Mouse (Mus musculus): ENCODE measurements around the gene Usp7. TPM values are rescaled to one million over a fixed set of nuclear protein-coding genes. Genes with fewer than 3 reads are reported as not detected.
"Not testable (repeated sequence)": the region's sequence is repeated elsewhere in the genome, so short reads cannot be mapped to it uniquely, and the experiment has no call there.

Gene Usp7
- total RNA-seq, 1 experiment from 2014 or later = 178 TPM

DNA sequence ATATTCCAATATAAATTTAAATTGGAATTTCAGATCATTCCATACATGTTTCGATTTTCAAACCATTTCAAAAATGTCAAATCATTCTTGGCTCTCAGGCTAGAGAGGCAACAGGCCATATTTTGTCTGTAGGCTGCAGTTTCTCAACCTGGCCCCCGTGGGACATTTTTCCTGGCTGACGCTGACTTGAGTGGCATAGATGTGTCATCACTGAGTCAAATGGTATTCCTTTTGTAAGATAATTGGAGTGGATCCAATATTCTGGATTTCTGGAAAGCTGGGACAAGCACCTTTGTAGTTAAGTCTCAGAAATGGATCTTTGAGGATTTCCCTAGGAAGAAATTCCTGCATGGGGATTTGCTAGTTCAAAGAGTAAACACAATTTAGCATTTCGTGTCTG lies 1.2 kb downstream of the Usp7 start:
- ATAC-seq (replicated peaks; ENCODE audit: insufficient number of reproducible peaks, low FRiP score, low TSS enrichment, poor library complexity, severe bottlenecking) = no peak

DNA sequence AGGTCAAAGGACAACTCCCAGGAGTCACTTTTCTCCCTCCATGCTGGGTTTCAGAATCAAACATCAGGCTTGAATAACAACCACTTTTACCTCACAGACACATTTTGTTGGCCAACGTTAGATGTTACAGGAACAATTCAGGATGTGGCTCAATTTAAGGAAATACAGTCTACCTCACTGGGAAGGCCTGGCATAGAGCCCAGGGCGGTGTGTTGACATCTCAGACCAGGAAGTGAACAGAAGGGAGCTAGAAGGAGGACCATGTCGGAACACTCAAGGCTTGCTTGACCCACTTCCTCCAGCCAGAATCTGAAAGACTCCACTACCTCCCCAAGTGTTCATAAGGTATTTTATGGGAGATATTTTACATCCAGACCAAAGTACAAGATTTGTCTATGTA lies 7.4 kb downstream of the Usp7 start:
- no peak for ATAC-seq (replicated peaks; ENCODE audit: insufficient number of reproducible peaks, low FRiP score, low TSS enrichment, poor library complexity, severe bottlenecking)

DNA sequence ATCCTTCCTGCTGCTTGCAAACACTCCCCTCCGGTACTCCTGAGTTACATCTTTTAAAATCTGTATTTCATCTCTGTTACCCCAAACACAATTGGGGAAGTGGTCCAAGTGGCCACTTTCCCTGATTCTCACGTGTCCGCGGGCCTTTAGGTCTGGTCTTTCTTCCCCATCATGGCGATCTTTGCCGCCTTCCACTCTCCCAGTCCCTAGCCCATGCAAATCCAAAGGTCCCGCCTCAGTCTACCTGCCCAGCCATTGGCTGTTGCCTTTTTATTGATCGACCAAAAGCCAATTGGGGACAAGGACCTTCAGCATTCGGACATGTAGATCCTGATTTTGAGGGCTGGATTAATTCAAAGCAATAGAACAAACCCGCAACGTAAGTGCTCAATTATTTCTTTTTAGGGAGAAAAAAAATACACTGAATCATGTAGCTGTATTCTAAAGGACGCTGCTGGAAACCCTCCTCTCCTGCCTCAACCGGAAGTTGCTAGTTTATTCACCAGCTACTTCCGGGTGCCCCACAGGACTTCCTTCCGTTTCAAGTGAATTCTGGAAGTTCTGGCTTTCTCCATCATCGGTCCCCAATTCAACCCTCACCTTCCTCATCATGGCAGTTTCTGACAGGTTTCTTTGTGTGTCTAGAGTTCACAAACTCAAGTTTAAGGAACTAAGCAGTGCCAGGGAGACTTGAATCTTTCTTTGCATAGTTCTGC lies 8.8 kb downstream of the Usp7 start:
- ATAC-seq (replicated peaks; ENCODE audit: insufficient number of reproducible peaks, low FRiP score, low TSS enrichment, poor library complexity, severe bottlenecking) = no peak

DNA sequence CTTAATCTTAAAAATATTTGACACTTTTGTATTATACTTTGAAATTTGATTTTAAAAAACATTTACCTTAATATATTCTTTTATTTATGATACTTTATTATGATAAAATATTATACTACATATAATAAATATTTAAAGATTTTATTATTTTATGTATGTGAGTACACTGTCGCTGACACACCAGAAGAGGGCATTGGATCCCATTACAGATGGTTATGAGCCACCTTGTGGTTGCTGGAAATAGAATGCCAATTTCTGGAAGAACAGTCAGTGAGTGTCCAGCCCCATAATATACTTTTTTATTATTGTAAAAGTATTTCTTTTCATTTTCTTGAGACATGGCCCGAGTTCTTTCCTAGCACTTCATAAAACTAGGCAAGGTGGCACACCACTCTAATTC lies 10.4 kb downstream of the Usp7 start:
- ATAC-seq (replicated peaks; ENCODE audit: insufficient number of reproducible peaks, low FRiP score, low TSS enrichment, poor library complexity, severe bottlenecking) = no peak

DNA sequence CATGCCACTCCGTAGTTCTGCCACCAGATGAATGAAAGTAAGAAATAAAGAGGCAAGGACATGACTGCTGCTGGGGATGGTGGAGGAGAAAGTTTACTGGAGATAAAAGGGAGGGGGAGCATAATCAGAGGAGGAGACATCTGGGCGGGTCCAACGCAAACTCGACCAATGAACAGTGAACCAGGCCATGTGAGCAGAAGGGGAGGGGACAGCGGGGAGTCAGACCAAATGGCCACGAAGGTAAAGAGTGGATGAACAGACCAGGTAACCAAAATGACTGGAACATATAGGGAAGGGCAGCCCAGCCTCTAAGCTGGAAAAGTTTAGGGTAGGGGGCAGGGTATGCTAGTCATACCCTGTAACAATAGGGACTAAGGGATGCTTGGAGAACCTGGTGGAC lies 10.9 kb downstream of the Usp7 start:
- no peak for ATAC-seq (replicated peaks; ENCODE audit: insufficient number of reproducible peaks, low FRiP score, low TSS enrichment, poor library complexity, severe bottlenecking)

DNA sequence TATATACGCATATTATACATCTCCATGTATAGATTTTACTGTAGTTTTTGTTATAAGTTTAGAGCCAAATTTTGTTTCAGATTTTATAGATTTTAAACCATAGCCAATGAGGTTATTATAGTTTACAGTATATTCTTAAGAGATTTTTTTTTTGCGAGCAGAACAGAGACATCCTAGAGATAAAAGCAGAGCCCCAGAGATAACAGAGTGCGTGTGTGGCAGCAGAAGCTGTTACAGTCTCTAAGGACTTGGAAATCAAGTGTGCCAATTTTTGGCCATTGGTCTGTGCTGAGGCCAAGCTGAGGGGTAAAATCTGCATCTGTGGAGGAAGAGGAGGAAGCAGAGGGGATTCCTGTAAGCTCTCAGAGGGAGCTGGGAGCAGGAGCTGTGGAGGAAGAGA lies 11.9 kb downstream of the Usp7 start:
- ATAC-seq (replicated peaks; ENCODE audit: insufficient number of reproducible peaks, low FRiP score, low TSS enrichment, poor library complexity, severe bottlenecking) = no peak

DNA sequence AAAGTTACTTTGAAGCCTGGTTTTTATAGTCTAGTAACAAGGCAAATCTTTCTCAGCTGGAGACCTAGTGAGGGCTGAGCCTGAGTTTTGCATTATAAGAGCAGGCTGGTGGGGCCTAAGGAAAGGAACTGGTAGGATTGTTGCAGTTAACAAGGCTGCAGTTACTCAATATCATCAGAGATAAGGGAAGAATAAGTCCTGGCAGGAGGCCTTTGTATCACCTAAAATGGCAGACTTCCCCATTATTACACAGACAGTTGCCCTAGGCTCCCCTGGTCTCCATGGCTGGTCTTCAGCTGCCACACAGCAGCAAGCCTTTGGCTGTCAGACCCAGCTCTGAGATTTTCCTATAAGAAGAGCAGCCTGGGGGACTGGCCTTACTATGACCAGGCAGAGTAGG lies 13.4 kb downstream of the Usp7 start:
- no peak for ATAC-seq (replicated peaks; ENCODE audit: insufficient number of reproducible peaks, low FRiP score, low TSS enrichment, poor library complexity, severe bottlenecking)

DNA sequence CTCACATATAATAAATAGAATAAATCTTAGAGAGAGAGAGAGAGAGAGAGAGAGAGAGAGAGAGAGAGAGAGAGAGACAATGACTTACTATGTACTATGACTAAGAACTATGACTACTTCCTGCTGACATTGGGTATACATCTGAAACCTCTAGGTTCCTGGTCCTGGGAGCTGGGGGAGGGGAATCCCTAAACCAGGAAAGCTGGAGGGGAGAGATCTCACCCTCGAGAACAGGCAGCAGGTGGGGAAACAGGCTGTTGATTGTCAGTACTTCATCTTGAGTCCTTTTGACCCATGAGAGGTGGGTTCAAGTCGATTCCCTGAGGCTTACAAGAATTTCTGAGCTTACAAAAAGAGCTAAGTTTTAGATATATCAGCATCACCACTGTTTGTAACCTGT lies 14.9 kb downstream of the Usp7 start:
- no peak for ATAC-seq (replicated peaks; ENCODE audit: insufficient number of reproducible peaks, low FRiP score, low TSS enrichment, poor library complexity, severe bottlenecking)

DNA sequence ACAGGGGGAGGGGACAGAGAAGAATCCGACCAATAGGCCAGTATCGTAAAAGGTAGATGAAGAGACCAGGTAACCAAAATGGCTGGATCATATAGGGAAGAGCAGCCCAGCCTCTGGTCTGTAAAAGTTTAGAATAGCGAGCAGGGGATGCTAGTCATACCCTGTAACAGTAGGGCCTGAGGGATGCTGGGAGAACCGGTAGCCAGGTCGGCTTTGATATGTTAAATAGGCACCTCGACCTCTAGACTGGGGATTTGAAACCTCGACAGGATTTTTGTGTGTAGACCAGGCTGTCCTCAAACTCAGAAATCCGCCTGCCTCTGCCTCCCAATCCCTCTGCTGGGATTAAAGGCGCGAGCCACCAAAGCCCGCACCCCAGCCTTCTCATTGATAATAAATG lies 15.5 kb downstream of the Usp7 start:
- no peak for ATAC-seq (replicated peaks; ENCODE audit: insufficient number of reproducible peaks, low FRiP score, low TSS enrichment, poor library complexity, severe bottlenecking)

DNA sequence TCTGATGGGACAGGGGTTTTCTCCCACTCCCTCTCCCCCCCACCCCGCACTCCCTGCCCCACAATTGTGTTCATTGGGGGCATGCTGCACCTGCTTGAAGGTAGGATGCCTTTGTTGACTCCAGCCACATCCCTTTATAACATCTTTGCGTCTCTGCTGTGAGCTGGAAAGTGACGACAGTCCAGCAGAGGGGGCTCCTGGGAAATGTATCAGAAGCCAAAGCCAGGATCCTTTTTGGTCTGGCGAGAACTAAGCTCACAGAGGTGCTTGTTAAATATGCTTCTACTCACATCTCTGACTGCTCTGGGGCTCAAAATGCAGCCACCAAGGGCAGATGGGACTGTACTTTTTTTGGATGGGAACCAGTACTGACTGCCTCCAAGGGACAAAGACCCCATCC lies 21.0 kb downstream of the Usp7 start:
- ATAC-seq (replicated peaks; ENCODE audit: insufficient number of reproducible peaks, low FRiP score, low TSS enrichment, poor library complexity, severe bottlenecking) = no peak

DNA sequence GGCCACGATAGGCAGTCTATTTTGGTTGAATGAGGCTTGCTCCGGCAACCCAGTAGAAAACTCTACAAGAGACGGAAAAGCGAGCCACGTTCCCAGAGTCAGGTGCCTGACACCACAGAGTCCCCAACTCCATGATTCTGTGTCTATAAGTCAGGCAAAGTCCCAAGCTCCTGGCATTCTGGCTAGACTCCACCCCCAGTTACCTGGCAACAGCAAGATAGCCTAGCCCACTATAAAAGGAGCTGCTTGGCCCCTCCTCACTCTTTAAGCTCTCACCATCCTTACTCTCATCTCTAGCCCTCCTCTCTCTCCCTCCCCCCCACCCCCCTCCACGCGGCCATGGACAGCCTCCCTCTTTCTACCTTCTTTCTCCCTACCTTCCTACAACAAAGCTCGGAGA lies 21.8 kb downstream of the Usp7 start:
- not testable (repeated sequence) for ATAC-seq (replicated peaks; ENCODE audit: insufficient number of reproducible peaks, low FRiP score, low TSS enrichment, poor library complexity, severe bottlenecking)

DNA sequence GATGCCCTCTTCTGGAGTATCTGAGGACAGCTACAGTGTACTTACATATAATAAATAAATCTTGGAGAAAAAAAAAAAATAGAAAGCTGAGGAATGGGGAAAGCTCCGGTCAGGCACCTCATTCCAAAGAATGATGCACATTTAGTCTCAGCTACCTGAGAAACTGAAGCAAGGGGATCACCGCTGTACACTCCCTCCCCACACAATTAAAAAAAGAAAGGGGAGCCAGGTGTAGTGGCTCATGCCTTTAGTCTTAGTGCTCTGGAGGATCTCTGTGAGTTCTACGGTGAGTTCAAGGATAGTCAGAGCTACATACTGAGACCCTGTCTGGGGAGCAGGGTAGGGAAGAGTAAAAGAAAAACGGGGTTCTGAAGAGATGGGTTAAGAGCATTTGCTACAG lies 22.6 kb downstream of the Usp7 start:
- no peak for ATAC-seq (replicated peaks; ENCODE audit: insufficient number of reproducible peaks, low FRiP score, low TSS enrichment, poor library complexity, severe bottlenecking)

DNA sequence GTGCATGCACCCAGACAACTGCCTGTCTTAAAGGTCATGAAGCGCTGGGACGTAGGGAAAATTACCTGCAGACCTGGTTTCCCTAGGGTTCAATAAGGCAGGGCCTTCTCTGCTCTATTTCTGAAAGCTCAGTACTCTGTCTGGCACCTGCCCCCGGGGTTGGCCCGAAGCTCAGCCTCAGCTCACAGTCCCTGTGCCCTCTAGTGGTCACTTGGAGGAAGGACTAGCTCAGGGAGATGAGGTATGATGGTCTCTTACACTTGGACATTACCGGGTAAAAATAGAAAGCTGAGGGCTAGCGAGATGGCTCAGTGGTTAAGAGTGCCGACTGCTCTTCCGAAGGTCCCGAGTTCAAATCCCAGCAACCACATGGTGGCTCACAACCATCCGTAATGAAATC lies 23.0 kb downstream of the Usp7 start:
- peak; percentile 93 for ATAC-seq (replicated peaks; ENCODE audit: insufficient number of reproducible peaks, low FRiP score, low TSS enrichment, poor library complexity, severe bottlenecking)

DNA sequence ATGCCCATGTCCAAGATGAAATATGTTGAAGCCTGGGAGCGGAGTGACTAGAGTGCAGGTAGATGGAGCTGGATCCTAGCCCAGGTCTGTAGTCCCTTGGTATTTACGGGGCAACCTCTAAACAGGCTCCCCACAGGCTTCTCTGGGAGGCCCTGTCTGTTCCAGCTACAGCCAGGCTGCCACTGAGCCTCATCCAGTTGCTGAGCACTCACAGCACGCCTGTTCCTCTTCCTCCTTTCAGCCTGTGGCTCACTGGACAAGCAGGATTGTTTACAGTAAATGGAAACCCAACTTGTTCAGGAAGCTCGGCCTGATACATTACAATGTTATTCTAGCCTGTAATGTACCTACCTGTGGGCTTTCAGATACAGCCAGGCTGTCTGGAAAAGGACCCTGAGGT lies 23.5 kb downstream of the Usp7 start:
- ATAC-seq (replicated peaks; ENCODE audit: insufficient number of reproducible peaks, low FRiP score, low TSS enrichment, poor library complexity, severe bottlenecking) = peak; percentile 15; the same call in 1 of the 2 replicates

DNA sequence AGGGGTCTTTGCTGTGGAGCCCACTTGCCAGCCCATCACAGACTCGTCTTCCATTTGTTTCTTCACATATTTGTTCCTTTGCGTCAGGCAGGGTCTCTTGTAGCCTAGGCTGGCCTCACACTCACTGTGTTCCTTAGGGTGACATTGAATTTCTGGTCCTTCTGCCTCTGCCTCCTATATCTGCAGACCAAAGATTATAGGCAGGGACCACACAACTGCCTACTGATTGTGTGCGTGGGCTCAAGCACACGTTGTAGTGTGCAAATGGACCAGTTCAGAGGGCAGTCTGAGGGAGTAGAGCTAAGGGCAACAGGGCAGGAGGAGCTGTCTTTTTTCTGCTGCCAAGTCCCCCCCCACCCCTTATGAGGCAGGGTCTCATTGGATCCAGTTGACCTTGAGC lies 24.0 kb downstream of the Usp7 start:
- ATAC-seq (replicated peaks; ENCODE audit: insufficient number of reproducible peaks, low FRiP score, low TSS enrichment, poor library complexity, severe bottlenecking) = no peak

DNA sequence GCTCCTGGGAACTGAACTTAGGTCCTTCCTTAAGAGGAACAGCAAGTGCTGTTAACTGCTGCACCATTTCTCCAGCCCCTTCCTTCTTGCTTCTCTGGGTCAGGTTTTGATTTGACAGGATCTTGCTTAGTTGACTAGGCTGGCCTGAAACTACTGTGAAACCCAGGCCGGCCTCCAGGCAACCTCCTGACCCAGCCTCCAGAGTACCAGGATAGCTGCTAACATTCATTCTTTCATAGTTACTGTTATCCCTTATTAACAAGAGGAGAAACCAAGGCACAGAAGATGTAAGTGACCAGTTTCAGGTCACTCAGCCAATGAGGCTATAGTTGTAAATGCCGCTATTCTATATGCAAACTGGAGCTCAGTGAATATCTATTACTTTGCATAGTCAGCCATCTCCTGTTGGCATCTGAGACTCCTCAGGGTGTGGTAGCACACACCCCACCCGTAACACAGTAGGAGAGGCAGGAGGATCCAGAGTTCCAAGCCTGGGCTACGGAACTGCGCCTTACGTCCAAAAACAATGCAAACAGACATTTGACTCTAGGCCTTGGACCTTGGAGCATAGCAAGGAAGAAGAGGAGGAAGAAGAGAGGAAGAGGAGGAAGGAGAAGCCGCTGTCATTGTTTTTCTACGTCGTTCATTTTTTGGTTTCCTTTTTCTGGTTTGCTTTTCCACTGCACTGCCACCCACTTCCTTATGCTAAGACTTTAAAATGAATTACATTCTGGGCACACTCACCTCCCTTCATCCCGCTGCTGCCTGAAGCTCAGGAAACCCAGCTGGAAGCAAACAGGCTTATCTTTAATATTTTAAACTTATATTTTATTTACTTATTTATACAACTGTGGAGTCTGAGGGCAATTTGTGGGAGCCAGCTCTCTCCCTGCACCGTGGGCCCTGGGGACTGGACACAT lies 24.7 kb downstream of the Usp7 start:
- no peak for ATAC-seq (replicated peaks; ENCODE audit: insufficient number of reproducible peaks, low FRiP score, low TSS enrichment, poor library complexity, severe bottlenecking)

DNA sequence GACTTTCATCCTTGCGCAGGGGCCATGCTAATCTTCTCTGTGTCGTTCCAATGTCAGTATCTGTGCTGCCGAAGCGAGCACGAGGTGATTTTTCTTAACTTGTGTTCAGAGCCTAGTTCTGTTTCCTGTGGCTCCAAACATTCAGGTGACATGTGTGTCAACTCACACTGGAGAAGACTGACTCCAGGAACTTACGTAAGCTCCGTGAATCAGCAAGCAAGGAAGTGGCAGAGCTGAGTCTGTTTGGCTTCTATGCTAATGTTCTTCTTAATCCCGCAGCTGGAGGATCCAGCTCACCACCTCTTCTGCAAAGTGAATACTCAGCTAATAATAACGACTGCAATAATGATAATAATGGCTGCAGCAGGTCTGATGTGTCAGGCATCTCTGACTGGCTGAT lies 25.9 kb downstream of the Usp7 start:
- no peak for ATAC-seq (replicated peaks; ENCODE audit: insufficient number of reproducible peaks, low FRiP score, low TSS enrichment, poor library complexity, severe bottlenecking)

DNA sequence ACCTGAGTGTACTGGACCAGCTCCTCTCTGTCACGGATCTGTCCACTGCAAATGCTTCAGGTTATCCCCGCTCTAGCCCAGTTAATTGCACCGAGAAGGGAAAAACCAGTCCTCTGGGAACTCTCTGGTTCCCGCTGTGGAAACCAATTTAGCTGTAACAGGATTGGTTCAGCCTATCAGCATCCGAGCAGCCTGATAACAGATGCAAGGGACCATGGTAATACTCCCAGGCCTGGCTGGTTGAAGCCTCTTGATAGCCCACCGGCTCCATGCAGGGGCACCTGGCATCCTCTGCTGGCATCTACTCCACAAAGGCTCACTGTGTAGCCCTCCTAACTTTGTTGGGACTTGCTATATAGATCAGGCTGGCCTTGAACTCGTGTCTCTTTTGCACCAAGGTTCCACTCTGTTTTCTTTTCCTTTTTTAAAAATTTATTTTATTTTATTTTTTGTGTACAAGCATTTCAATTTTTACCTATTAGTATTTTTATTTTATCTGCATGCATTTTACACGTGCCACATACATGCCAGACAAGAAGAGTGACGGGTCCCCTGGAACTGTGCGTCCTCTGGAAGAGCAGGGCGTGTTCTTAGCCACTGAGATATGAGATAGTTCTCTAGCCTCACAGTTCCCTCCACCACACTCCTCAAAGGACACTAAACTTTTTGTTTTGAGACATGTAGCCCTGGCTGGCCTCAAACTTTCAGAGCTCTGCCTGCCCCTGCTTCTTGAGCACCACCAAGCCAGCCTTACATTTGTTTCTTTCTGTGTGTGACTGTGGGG lies 27.8 kb downstream of the Usp7 start:
- ATAC-seq (replicated peaks; ENCODE audit: insufficient number of reproducible peaks, low FRiP score, low TSS enrichment, poor library complexity, severe bottlenecking) = no peak

DNA sequence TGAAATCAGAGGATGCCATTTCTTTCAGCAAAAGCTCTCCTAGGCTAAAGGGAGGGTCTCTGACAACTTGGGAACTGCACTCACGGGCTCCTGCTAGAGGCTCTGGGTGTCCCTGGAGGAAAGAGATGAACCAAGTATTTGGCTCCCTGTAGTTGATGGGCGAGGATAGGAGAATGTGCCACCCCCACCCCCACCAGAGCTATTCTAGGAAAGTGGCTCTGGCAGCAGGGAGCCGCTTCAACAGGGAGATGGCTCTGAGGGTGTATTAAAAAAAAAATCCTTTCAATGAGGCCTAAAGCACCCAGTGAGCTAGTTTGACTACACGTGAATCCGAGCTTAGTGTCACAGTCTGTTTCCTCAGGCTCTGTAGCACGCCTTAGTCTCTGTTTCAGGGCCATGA lies 29.1 kb downstream of the Usp7 start:
- no peak for ATAC-seq (replicated peaks; ENCODE audit: insufficient number of reproducible peaks, low FRiP score, low TSS enrichment, poor library complexity, severe bottlenecking)

All from monocyte, adult 5-6 weeks (primary cell).